In genomic region chr12:72937537-72938120, GRCm38 (mm10) we compare ENCODE assay signal across 21 mouse cellular contexts. TPM values are rescaled to one million over a fixed set of nuclear protein-coding genes. Genes with fewer than 3 reads are reported as not detected.
DNase-seq lines count a peak whose midpoint lies in the region; ATAC-seq lines count a peak whose summit lies in the region.
"Had no signal": no experiment of that assay in that cellular context is flagged by ENCODE, and none has a peak within 500 bp of the region (broad histone marks: within the 10 kb centered on the region; RNA-seq: fewer than 3 reads in every experiment).

No protein-coding gene starts in this region.

- H3K9ac ChIP-seq in hindbrain, embryonic 14.5 days = no peak overlapping the region
- no peak overlapping the region for H3K9ac ChIP-seq in neural tube, embryonic 15.5 days (replicated peaks)
- H3K9ac ChIP-seq in embryonic facial prominence, embryonic 11.5 days (replicated peaks; ENCODE audit: low read length) = no peak overlapping the region

- peak; percentile 48 for DNase-seq in hindbrain, embryonic 10.5 days (ENCODE audit: low spot score)
- no peak for DNase-seq in hindbrain, embryonic 14.5 days (ENCODE audit: low spot score)
- DNase-seq in neural tube, embryonic 10.5 days (ENCODE audit: extremely low spot score, low spot score) = peak; percentile 51
- DNase-seq in embryonic facial prominence, embryonic 11.5 days (ENCODE audit: low spot score) = peak; percentile 22
- no peak for DNase-seq in urinary bladder, postnatal 25 days (ENCODE audit: low spot score)
- DNase-seq in urinary bladder, postnatal 10 days (ENCODE audit: low spot score) = no peak
- DNase-seq: adrenal gland, postnatal 10 days; kidney, adult 8-10 months; kidney, postnatal 25 days; liver; lung, postnatal 14 days; thymus, postnatal 36 days had no signal

- no peak overlapping the region for H3K4me3 ChIP-seq in hindbrain, embryonic 10.5 days
- no peak overlapping the region for H3K4me3 ChIP-seq in hindbrain, embryonic 14.5 days (replicated peaks; ENCODE audit: low read length)
- H3K4me3 ChIP-seq in neural tube, embryonic 15.5 days (replicated peaks) = no peak overlapping the region
- H3K4me3 ChIP-seq in embryonic facial prominence, embryonic 11.5 days (ENCODE audit: low read depth, low read length) = no peak overlapping the region

- H3K36me3 ChIP-seq in hindbrain, embryonic 10.5 days = no peaks in the 10 kb centered on the region
- no peaks in the 10 kb centered on the region for H3K36me3 ChIP-seq in hindbrain, embryonic 14.5 days (replicated peaks; ENCODE audit: control insufficient read depth, insufficient read depth)
- H3K36me3 ChIP-seq in neural tube, embryonic 15.5 days = no peaks in the 10 kb centered on the region
- H3K36me3 ChIP-seq in embryonic facial prominence, embryonic 11.5 days (replicated peaks; ENCODE audit: control insufficient read depth, insufficient read depth, low read depth, low read length) = no peaks in the 10 kb centered on the region

- peaks cover 16% of the 10 kb centered on the region for H3K4me1 ChIP-seq in hindbrain, embryonic 10.5 days (replicated peaks)
- no peaks in the 10 kb centered on the region for H3K4me1 ChIP-seq in hindbrain, embryonic 14.5 days (replicated peaks; ENCODE audit: control insufficient read depth, insufficient read depth, low read length)
- peaks cover 11% of the 10 kb centered on the region for H3K4me1 ChIP-seq in neural tube, embryonic 15.5 days
- H3K4me1 ChIP-seq in embryonic facial prominence, embryonic 11.5 days (ENCODE audit: control insufficient read depth, insufficient read depth, low read length) = no peaks in the 10 kb centered on the region; the same call in 1 of the 2 replicates

- H3K27ac ChIP-seq in hindbrain, embryonic 10.5 days = no peak overlapping the region
- no peak overlapping the region for H3K27ac ChIP-seq in hindbrain, embryonic 14.5 days
- no peak overlapping the region for H3K27ac ChIP-seq in neural tube, embryonic 15.5 days (replicated peaks)
- H3K27ac ChIP-seq in embryonic facial prominence, embryonic 11.5 days (replicated peaks; ENCODE audit: low read depth, low read length) = no peak overlapping the region
- H3K27ac ChIP-seq: hindbrain, postnatal 0 days had no signal

- ATAC-seq in hindbrain, embryonic 14.5 days (ENCODE audit: low FRiP score) = no peak
- no peak for ATAC-seq in neural tube, embryonic 15.5 days (ENCODE audit: low FRiP score)
- ATAC-seq in embryonic facial prominence, embryonic 11.5 days (replicated peaks; ENCODE audit: insufficient number of reproducible peaks, low FRiP score, low TSS enrichment, low read depth) = no peak
- ATAC-seq: activated CD4-positive, CD25-positive, alpha-beta regulatory T cell, adult 4 months; hindbrain, postnatal 0 days had no signal

- H3K9me3 ChIP-seq in hindbrain, embryonic 10.5 days = no peaks in the 10 kb centered on the region
- no peaks in the 10 kb centered on the region for H3K9me3 ChIP-seq in hindbrain, embryonic 14.5 days (ENCODE audit: control insufficient read depth, low read length)
- no peaks in the 10 kb centered on the region for H3K9me3 ChIP-seq in neural tube, embryonic 15.5 days (replicated peaks)
- no peaks in the 10 kb centered on the region for H3K9me3 ChIP-seq in embryonic facial prominence, embryonic 11.5 days (replicated peaks; ENCODE audit: control insufficient read depth, low read length)

- WGBS in hindbrain, embryonic 10.5 days = 2% methylated on average over 19 of the region's 19 CpGs
- WGBS in hindbrain, embryonic 14.5 days = 2% methylated on average over 19 of the region's 19 CpGs
- 2% methylated on average over 19 of the region's 19 CpGs for WGBS in neural tube, embryonic 15.5 days
- WGBS in embryonic facial prominence, embryonic 11.5 days = 2% methylated on average over 19 of the region's 19 CpGs

- H3K4me2 ChIP-seq in hindbrain, embryonic 14.5 days (replicated peaks) = no peak overlapping the region
- no peak overlapping the region for H3K4me2 ChIP-seq in neural tube, embryonic 15.5 days
- no peak overlapping the region for H3K4me2 ChIP-seq in embryonic facial prominence, embryonic 11.5 days (ENCODE audit: low read depth, low read length)
- H3K4me2 ChIP-seq: heart, embryonic 11.5 days had no signal

- H3K27me3 ChIP-seq in hindbrain, embryonic 10.5 days (ENCODE audit: insufficient read depth, poor library complexity, severe bottlenecking) = peaks cover 86% of the 10 kb centered on the region
- H3K27me3 ChIP-seq in hindbrain, embryonic 14.5 days (ENCODE audit: control insufficient read depth, insufficient read depth, low read length) = peaks cover 85% of the 10 kb centered on the region
- H3K27me3 ChIP-seq in neural tube, embryonic 15.5 days (replicated peaks) = peaks cover 81% of the 10 kb centered on the region
- peaks cover 48% of the 10 kb centered on the region for H3K27me3 ChIP-seq in embryonic facial prominence, embryonic 11.5 days (ENCODE audit: control insufficient read depth, insufficient read depth, low read length)

RNA-seq across cellular contexts. Expression of gene Six6, which starts 2.1 kb away (rescaled TPM):
- polyA plus RNA-seq in hindbrain, embryonic 10.5 days (2016; fragmentation: Nextera tagmentation; extraction: Ambion mirVana) = 0.14 and 0.77 TPM in 2 replicates
- polyA plus RNA-seq in hindbrain, embryonic 14.5 days (2014; fragmentation: Nextera tagmentation; extraction: Ambion mirVana) = not detected in 2 replicates
- polyA plus RNA-seq in neural tube, embryonic 15.5 days (2015; fragmentation: Nextera tagmentation; extraction: Ambion mirVana) = not detected in 2 replicates
- polyA plus RNA-seq in embryonic facial prominence, embryonic 11.5 days (2014; fragmentation: Nextera tagmentation; extraction: Ambion mirVana) = 7.9 and 11.6 TPM in 2 replicates
- polyA plus RNA-seq: gonadal fat pad, adult 2 months; heart, embryonic 11.5 days; hindbrain, postnatal 0 days; liver, embryonic 16.5 days; neural tube, embryonic 14.5 days; spleen, adult 2 months; stomach, embryonic 14.5 days had no signal

RNA-seq across cellular contexts. Expression of gene 4930447C04Rik, which starts 2.9 kb away (rescaled TPM):
- 2.0 and 2.3 TPM in 2 replicates for polyA plus RNA-seq in hindbrain, embryonic 10.5 days (2016; fragmentation: Nextera tagmentation; extraction: Ambion mirVana)
- 5.3 and 6.1 TPM in 2 replicates for polyA plus RNA-seq in hindbrain, embryonic 14.5 days (2014; fragmentation: Nextera tagmentation; extraction: Ambion mirVana)
- polyA plus RNA-seq in neural tube, embryonic 15.5 days (2015; fragmentation: Nextera tagmentation; extraction: Ambion mirVana) = 7.4 and 9.7 TPM in 2 replicates
- 5.0 and 6.3 TPM in 2 replicates for polyA plus RNA-seq in embryonic facial prominence, embryonic 11.5 days (2014; fragmentation: Nextera tagmentation; extraction: Ambion mirVana)
- polyA plus RNA-seq: spleen, adult 2 months had no signal

Comparison
In these comparisons a context has a peak if more than half of its experiments do, and no peak if none do; other contexts are left out.
1. DNase-seq: peak in hindbrain, embryonic 10.5 days (single experiment), neural tube, embryonic 10.5 days (single experiment) and embryonic facial prominence, embryonic 11.5 days (single experiment); none in hindbrain, embryonic 14.5 days (single experiment), urinary bladder, postnatal 25 days (single experiment) and urinary bladder, postnatal 10 days (single experiment).